Comparison of ENCODE assay signal across 27 mouse cellular contexts in the genomic region with DNA sequence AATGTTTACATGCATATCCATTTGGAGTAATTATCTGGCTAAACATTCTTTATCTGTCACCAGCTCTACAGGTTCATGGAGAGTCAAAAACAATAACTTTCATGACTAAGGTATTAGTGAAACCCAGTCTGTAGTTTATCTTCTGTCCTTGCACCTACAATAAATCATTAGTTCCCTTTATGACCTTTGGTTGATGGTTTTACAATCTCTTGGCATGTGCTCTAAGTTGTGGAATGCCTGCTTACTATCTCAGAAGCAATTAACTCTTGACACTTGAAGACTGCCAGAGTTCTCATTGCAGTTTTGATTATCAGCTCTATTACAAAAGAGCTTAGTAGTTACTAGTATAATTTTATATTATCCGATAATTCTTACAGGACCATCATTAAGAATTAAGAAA. TPM values are rescaled to one million over a fixed set of nuclear protein-coding genes. Genes with fewer than 3 reads are reported as not detected.
DNase-seq lines count a peak whose midpoint lies in the region; ATAC-seq and TF ChIP-seq lines count a peak whose summit lies in the region.
"Had no signal": no experiment of that assay in that cellular context is flagged by ENCODE, and none has a peak within 500 bp of the region (broad histone marks: within the 10 kb centered on the region; RNA-seq: fewer than 3 reads in every experiment).

No protein-coding gene starts in this region.

- 13% methylated on average over 1 of the region's 1 CpGs for WGBS in intestine, postnatal 0 days
- WGBS in forebrain, embryonic 15.5 days, result 98% methylated on average over 1 of the region's 1 CpGs

- H3K9me3 ChIP-seq in intestine, postnatal 0 days (ENCODE audit: control insufficient read depth), result no peaks in the 10 kb centered on the region
- H3K9me3 ChIP-seq in forebrain, embryonic 15.5 days, result no peaks in the 10 kb centered on the region
- H3K9me3 ChIP-seq: embryonic facial prominence, embryonic 10.5 days; embryonic facial prominence, embryonic 13.5 days; forebrain, embryonic 12.5 days; G1E; hindbrain, embryonic 12.5 days; hindbrain, embryonic 15.5 days had no signal

- TF ChIP-seq CTCF in intestine, postnatal 0 days (IDR thresholded peaks at IDR 0.05; ENCODE audit: low read depth), result no peak

- peak; percentile 10 for DNase-seq in embryo, embryonic 10.5 days (ENCODE audit: low spot score)
- no peak for DNase-seq in embryo, embryonic 11 days
- peak; percentile 8 for DNase-seq in kidney, postnatal 14 days
- no peak for DNase-seq in kidney, postnatal 10 days
- no peak for DNase-seq in frontal cortex, postnatal 36 days (ENCODE audit: low spot score in 2 of 2)
- DNase-seq: adrenal gland, postnatal 10 days; adrenal gland, postnatal 36 days; B cell, adult 2 months; cerebellum, adult 2 months; cerebellum, adult 9-11 months; cerebellum, postnatal 25 days; gastrocnemius, adult 2 months; gastrocnemius, postnatal 14 days had no signal

- 0 out of 2 replicates have a peak, but pooled peaks cover 6% of the 10 kb centered on the region for H3K27me3 ChIP-seq in intestine, postnatal 0 days (replicated peaks; ENCODE audit: control insufficient read depth, insufficient read depth, low read length)
- H3K27me3 ChIP-seq in forebrain, embryonic 15.5 days, result no peaks in the 10 kb centered on the region
- H3K27me3 ChIP-seq: CH12.LX; embryonic facial prominence, embryonic 13.5 days; forebrain, embryonic 12.5 days; hindbrain, embryonic 12.5 days; hindbrain, embryonic 15.5 days had no signal

- H3K4me2 ChIP-seq in intestine, postnatal 0 days (replicated peaks; ENCODE audit: low read depth), result no peak overlapping the region
- H3K4me2 ChIP-seq in forebrain, embryonic 15.5 days (replicated peaks), result no peak overlapping the region
- H3K4me2 ChIP-seq: embryonic facial prominence, embryonic 13.5 days; forebrain, embryonic 12.5 days; heart, embryonic 11.5 days; hindbrain, embryonic 12.5 days; hindbrain, embryonic 15.5 days had no signal

- no peak overlapping the region for H3K9ac ChIP-seq in intestine, postnatal 0 days (ENCODE audit: low read depth, low read length)
- H3K9ac ChIP-seq in forebrain, embryonic 15.5 days (replicated peaks), result no peak overlapping the region
- H3K9ac ChIP-seq: embryonic facial prominence, embryonic 13.5 days; forebrain, embryonic 12.5 days; hindbrain, embryonic 12.5 days; hindbrain, embryonic 15.5 days had no signal

- no peaks in the 10 kb centered on the region for H3K4me1 ChIP-seq in intestine, postnatal 0 days (replicated peaks; ENCODE audit: control insufficient read depth, insufficient read depth, low read length)
- no peaks in the 10 kb centered on the region for H3K4me1 ChIP-seq in forebrain, embryonic 15.5 days
- H3K4me1 ChIP-seq: embryonic facial prominence, embryonic 10.5 days; embryonic facial prominence, embryonic 13.5 days; forebrain, embryonic 12.5 days; hindbrain, embryonic 12.5 days; hindbrain, embryonic 15.5 days had no signal

- H3K36me3 ChIP-seq in intestine, postnatal 0 days (ENCODE audit: control insufficient read depth, insufficient read depth), result no peaks in the 10 kb centered on the region
- no peaks in the 10 kb centered on the region for H3K36me3 ChIP-seq in forebrain, embryonic 15.5 days
- H3K36me3 ChIP-seq: embryonic facial prominence, embryonic 10.5 days; embryonic facial prominence, embryonic 13.5 days; forebrain, embryonic 12.5 days; G1E; hindbrain, embryonic 12.5 days; hindbrain, embryonic 15.5 days had no signal

- no peak overlapping the region for H3K4me3 ChIP-seq in intestine, postnatal 0 days (ENCODE audit: low read depth, low read length)
- H3K4me3 ChIP-seq in forebrain, embryonic 15.5 days, result no peak overlapping the region
- H3K4me3 ChIP-seq: embryonic facial prominence, embryonic 10.5 days; embryonic facial prominence, embryonic 13.5 days; erythroblast, embryonic 14.5 days; forebrain, embryonic 12.5 days; gastrocnemius, adult 2 months; hindbrain, embryonic 12.5 days; hindbrain, embryonic 15.5 days had no signal

- no peak overlapping the region for H3K27ac ChIP-seq in intestine, postnatal 0 days (ENCODE audit: low read depth, low read length)
- no peak overlapping the region for H3K27ac ChIP-seq in forebrain, embryonic 15.5 days (replicated peaks)
- H3K27ac ChIP-seq: embryonic facial prominence, embryonic 10.5 days; embryonic facial prominence, embryonic 13.5 days; forebrain, embryonic 12.5 days; gastrocnemius, adult 2 months; hindbrain, embryonic 12.5 days; hindbrain, embryonic 15.5 days had no signal

- ATAC-seq in intestine, postnatal 0 days, result peak; percentile 85
- no peak for ATAC-seq in forebrain, embryonic 15.5 days (replicated peaks)
- ATAC-seq: forebrain, embryonic 16.5 days; Patski had no signal

RNA-seq across cellular contexts. Expression of a gene that starts 36.6 kb away (rescaled TPM):
- polyA plus RNA-seq in intestine, postnatal 0 days (2015; fragmentation: Nextera tagmentation; extraction: Ambion mirVana), result 0.09 TPM in 1 of 2 replicates, not detected in the other
- 0.33 and 0.49 TPM in 2 replicates for polyA plus RNA-seq in forebrain, embryonic 15.5 days (2015; fragmentation: Nextera tagmentation; extraction: Ambion mirVana)
- polyA plus RNA-seq: cerebellum, adult 2 months; embryonic facial prominence, embryonic 10.5 days; embryonic facial prominence, embryonic 13.5 days; erythroblast, embryonic 14.5 days; forebrain, embryonic 12.5 days; G1E; heart, embryonic 11.5 days; heart, embryonic 14.5 days; Patski had no signal

RNA-seq across cellular contexts. Expression of a gene that starts 39.8 kb away (rescaled TPM):
- polyA plus RNA-seq in intestine, postnatal 0 days (2015; fragmentation: Nextera tagmentation; extraction: Ambion mirVana), result 17.4 and 26.4 TPM in 2 replicates
- 0.80 and 1.0 TPM in 2 replicates for polyA plus RNA-seq in forebrain, embryonic 15.5 days (2015; fragmentation: Nextera tagmentation; extraction: Ambion mirVana)
- polyA plus RNA-seq: cerebellum, adult 2 months; embryonic facial prominence, embryonic 13.5 days; erythroblast, embryonic 14.5 days; forebrain, embryonic 12.5 days; G1E; hindbrain, embryonic 12.5 days; Patski had no signal

Comparison
In these comparisons a context has a peak if more than half of its experiments do, and no peak if none do; other contexts are left out.
1. DNase-seq: peak in embryo, embryonic 10.5 days (single experiment) and kidney, postnatal 14 days (single experiment); none in embryo, embryonic 11 days (single experiment), kidney, postnatal 10 days (single experiment) and frontal cortex, postnatal 36 days (0 of 2).